Mouse (Mus musculus) lung, adult 2 months (tissue): ENCODE data around the gene Gm7102. TPM values are rescaled to one million over a fixed set of nuclear protein-coding genes. Genes with fewer than 3 reads are reported as not detected.
"Not testable (repeated sequence)": the region's sequence is repeated elsewhere in the genome, so short reads cannot be mapped to it uniquely, and the experiment has no call there.

Experiments used
- DNase-seq: peaks from one replicate; pipeline ENCODE4 v3.0.0; 2022
- H3K4me1 ChIP-seq: fragments of 200-500 bp; 2 replicates; pipeline ENCODE4 v1.6.1; 2011; ENCODE audit warnings: low read length; ENCODE audit not compliant: control insufficient read depth, insufficient read depth
- H3K4me3 ChIP-seq: fragments of 200-500 bp; replicated peaks from 2 replicates; pipeline ENCODE3; 2011; ENCODE audit warnings: low read depth, mild to moderate bottlenecking, control low read depth, low read length; ENCODE audit errors: extremely low read depth
- CTCF ChIP-seq: fragments of 200-500 bp; IDR thresholded peaks from 2 replicates; pipeline ENCODE4 v1.5.1; 2011; ENCODE audit warnings: mild to moderate bottlenecking, low read length, control low read depth; ENCODE audit not compliant: insufficient read depth
- POLR2A ChIP-seq: fragments of 200-500 bp; IDR thresholded peaks from 2 replicates; pipeline ENCODE4 v1.6.1; 2011; ENCODE audit warnings: low read depth, mild to moderate bottlenecking, control low read depth, low read length, borderline replicate concordance; ENCODE audit errors: extremely low read depth
- WGBS: fragments of 180-500 bp; shearing (Covaris S2); methylation state at CpG from one replicate; pipeline ENCODE4 v1.1.7; 2018; 5-methylcytosine and 5-hydroxymethylcytosine counted together
- polyA plus RNA-seq: library from polyadenylated mRNA; depleted of rRNA; stranded (reverse); fragments of >200 nt; gene quantifications from 2 replicates; pipeline ENCODE4 v1.2.3, GENCODE M21; 2012; rRNA removed

The Gm7102 gene
- polyA plus RNA-seq, result not detected in 2 replicates

GRCm38 (mm10) chr19:61175756-61176324 is at the start of gene Gm7102:
TSS of gene Gm7102 (minus strand) at chr19:61176309.
- WGBS, result 23% methylated on average over 39 of the region's 39 CpGs
- no peak for DNase-seq
- no peak for TF ChIP-seq CTCF
- Histone ChIP-seq H3K4me1 (no peaks in the 10 kb centered on the region), H3K4me3 (no peak within 1 kb of the TSS)

- no peak for DNase-seq
- 34% methylated on average over 53 of the region's 53 CpGs for WGBS
These were observed 48.8 kb upstream of the Gm7102 start for GRCm38 (mm10) chr19:61224678-61225525.

DNA sequence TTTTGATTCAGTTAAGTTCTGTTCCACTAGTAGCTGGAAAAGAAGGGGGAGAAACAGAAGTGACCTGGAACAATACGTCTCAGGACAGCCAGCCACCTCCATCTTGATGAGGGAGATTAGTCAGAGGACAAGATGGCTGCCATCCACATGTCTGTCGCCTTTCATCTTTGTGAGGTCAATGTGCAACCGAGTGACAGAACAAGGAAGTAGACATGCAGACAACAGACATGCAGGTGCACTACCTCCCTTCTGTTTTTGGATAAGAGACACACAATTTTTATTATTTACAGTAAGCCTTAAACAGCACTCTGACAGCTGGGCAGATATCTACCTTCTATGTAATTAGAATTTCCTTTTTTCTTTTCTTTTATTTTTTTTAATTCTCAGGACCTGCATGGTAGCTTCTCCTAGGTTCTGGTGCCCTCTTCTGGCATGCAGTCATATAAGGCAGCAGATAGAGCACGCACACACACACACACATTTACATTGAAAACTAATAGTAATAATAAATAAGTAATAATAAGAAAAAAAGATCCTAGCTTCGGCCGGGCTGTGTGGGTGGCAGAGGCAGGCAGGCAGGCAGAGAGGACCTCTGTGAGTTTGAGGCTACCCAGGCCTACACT is 47.7 kb upstream of the Gm7102 start:
- TF ChIP-seq POLR2A (no peak), CTCF (no peak)
- DNase-seq, result no peak
- Histone ChIP-seq H3K4me3 (no peak overlapping the region), H3K4me1 (peaks cover 3% of the 10 kb centered on the region; the same call in 1 of the 2 replicates)
- 90% methylated on average over 6 of the region's 6 CpGs for WGBS

More at GRCm38 (mm10) chr19:61224678-61225525, 48.8 kb upstream of the Gm7102 start:
- no peak for TF ChIP-seq POLR2A
- TF ChIP-seq CTCF, result no peak
- Histone ChIP-seq H3K4me3 (no peak overlapping the region), H3K4me1 (peaks cover 3% of the 10 kb centered on the region; the same call in 1 of the 2 replicates)

DNA sequence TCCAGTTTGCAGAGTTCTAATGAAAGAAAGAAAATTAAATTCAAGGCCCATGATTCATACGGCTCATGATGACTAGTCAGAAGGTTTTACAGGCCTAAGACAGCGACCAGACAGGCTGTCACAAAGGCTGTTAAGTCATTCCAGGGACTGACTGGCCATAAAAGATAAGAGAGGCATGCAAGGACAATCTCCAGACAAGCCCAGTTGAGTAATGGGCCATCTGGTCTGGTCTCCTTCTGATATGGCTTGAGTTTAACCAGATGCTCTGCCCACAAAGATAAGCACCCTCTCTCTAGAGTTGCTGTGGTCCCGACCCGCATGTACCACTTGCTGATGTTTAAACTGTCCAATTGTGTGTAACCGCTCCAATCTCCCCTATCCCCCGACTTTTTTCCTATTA is 31.4 kb upstream of the Gm7102 start:
- not testable (repeated sequence) for DNase-seq, H3K4me1 ChIP-seq, H3K4me3 ChIP-seq
- WGBS, result 68% methylated on average over 6 of the region's 6 CpGs

- 11% methylated on average over 10 of the region's 10 CpGs for WGBS
- Histone ChIP-seq H3K4me1 (no peaks in the 10 kb centered on the region), H3K4me3 (peak overlapping the region; percentile 74)
- TF ChIP-seq CTCF (no peak), POLR2A (no peak)
- peak; percentile 60 for DNase-seq
These were observed 23.7 kb upstream of the Gm7102 start for GRCm38 (mm10) chr19:61199836-61200235.

DNA sequence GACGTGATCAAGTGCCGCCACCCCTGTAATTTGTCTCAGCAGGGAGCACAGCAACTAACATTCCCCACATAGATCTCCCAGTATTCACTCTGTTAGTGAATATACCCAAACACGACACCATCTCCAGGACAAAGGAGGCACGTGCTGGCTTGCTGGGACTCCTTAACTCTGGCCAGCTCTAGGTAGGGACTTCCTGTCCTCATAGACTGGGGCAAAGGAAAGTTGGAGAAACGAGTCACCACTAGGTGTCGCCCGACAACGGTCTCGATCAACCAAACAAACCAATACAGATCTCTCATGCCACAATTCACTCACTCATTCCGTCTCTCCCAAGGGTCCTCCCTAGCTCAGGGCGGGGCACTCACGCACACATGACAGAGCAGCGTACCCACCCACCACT is 23.2 kb upstream of the Gm7102 start:
- Histone ChIP-seq H3K4me3 (peak overlapping the region; percentile 74), H3K4me1 (no peaks in the 10 kb centered on the region)
- TF ChIP-seq POLR2A, result no peak
- no peak; the same call in 1 of the 2 replicates for TF ChIP-seq CTCF
- peak; percentile 86 for DNase-seq
- 14% methylated on average over 13 of the region's 13 CpGs for WGBS

DNA sequence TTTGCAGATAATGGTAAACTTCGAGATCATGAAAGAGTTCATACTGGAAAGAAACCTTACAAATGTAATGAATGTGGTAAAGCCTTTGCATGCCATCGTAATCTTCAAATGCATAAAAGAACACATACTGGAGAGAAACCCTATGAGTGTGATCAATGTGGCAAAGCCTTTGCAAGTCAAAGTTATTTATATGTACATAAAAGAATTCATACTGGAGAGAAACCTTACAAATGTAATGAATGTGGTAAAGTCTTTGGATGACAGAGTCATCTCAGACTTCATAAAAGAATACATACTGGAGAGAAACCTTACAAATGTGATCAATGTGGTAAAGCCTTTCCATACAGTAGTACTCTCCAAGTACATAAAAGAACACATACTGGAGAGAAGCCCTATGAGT is 7.5 kb upstream of the Gm7102 start, which contains the start of gene Gm6020:
Gene Gm6020, plus strand, starts transcription at position 301 of the 400 bp plus-strand sequence.
- WGBS, result 84% methylated on average over 2 of the region's 2 CpGs
- not testable (repeated sequence) for H3K4me3 ChIP-seq, H3K4me1 ChIP-seq, DNase-seq

GRCm38 (mm10) chr19:61151701-61152420 is 24.2 kb downstream of the Gm7102 start:
- Histone ChIP-seq H3K4me3 (peak overlapping the region; percentile 60), H3K4me1 (no peaks in the 10 kb centered on the region; the same call in 1 of the 2 replicates)
- TF ChIP-seq CTCF, result no peak
- no peak for TF ChIP-seq POLR2A
- 2% methylated on average over 27 of the region's 27 CpGs for WGBS
- DNase-seq, result peak; percentile 27

GRCm38 (mm10) chr19:61151372-61151700 is 24.8 kb downstream of the Gm7102 start:
- 9% methylated on average over 8 of the region's 8 CpGs for WGBS
- DNase-seq, result no peak
- peak overlapping the region; percentile 8 for H3K4me3 ChIP-seq
- TF ChIP-seq POLR2A, result no peak
- TF ChIP-seq CTCF, result no peak
- H3K4me1 ChIP-seq, result no peaks in the 10 kb centered on the region; the same call in 1 of the 2 replicates
